Mouse (Mus musculus) liver, embryonic 15.5 days (tissue): ENCODE data around the gene Gm44503. TPM values are rescaled to one million over a fixed set of nuclear protein-coding genes. Genes with fewer than 3 reads are reported as not detected.

ENCODE experiments used
- ATAC-seq: fragments of 200-750 bp; cut with Nextera tagmentation; 2 replicates; pipeline ENCODE4 v1.8.0; 2017; ENCODE audit warnings: moderate number of reproducible peaks, mild to moderate bottlenecking, moderate library complexity; ENCODE audit not compliant: insufficient read depth
- H3K27ac ChIP-seq: fragments of 300-500 bp; sonication (generic); replicated peaks from 2 replicates; pipeline ENCODE4 v1.5.1; 2015; ENCODE audit warnings: mild to moderate bottlenecking, inconsistent platforms
- H3K27me3 ChIP-seq: fragments of 300-500 bp; sonication (generic); 2 replicates; pipeline ENCODE4 v1.6.1; 2015; ENCODE audit warnings: mild to moderate bottlenecking, inconsistent platforms
- H3K36me3 ChIP-seq: fragments of 300-500 bp; sonication (generic); replicated peaks from 2 replicates; pipeline ENCODE4 v1.6.1; 2015; ENCODE audit warnings: moderate library complexity, mild to moderate bottlenecking, inconsistent platforms
- H3K4me1 ChIP-seq: fragments of 300-500 bp; sonication (generic); replicated peaks from 2 replicates; pipeline ENCODE4 v1.6.1; 2015; ENCODE audit warnings: inconsistent platforms
- H3K4me2 ChIP-seq: fragments of 300-500 bp; sonication (generic); 2 replicates; pipeline ENCODE4 v1.6.1; 2015; ENCODE audit warnings: moderate library complexity, mild to moderate bottlenecking, inconsistent platforms
- H3K4me3 ChIP-seq: fragments of 300-500 bp; sonication (generic); replicated peaks from 2 replicates; pipeline ENCODE4 v1.5.1; 2015; ENCODE audit warnings: mild to moderate bottlenecking, inconsistent platforms
- H3K9ac ChIP-seq: fragments of 300-500 bp; sonication (generic); 2 replicates; pipeline ENCODE4 v1.6.1; 2015; ENCODE audit warnings: moderate library complexity, mild to moderate bottlenecking, inconsistent platforms
- H3K9me3 ChIP-seq: fragments of 300-500 bp; sonication (generic); replicated peaks from 2 replicates; pipeline ENCODE4 v1.6.1; 2016; ENCODE audit warnings: inconsistent platforms
- WGBS: fragments of 180-500 bp; shearing (Covaris S2); methylation state at CpG from one replicate; pipeline ENCODE4 v1.1.7; 2015; ENCODE audit warnings: mixed read lengths; ENCODE audit not compliant: insufficient replicate concordance; 5-methylcytosine and 5-hydroxymethylcytosine counted together
- polyA plus RNA-seq: library from polyadenylated mRNA; unstranded; fragments of >200 nt; fragmentation: Nextera tagmentation; extraction: Ambion mirVana; gene quantifications from 2 replicates; pipeline ENCODE4 v1.2.1, GENCODE M21; 2015

Gm44503 gene
- polyA plus RNA-seq = not detected in 2 replicates

- Histone ChIP-seq H3K4me1 (peaks cover 16% of the 10 kb centered on the region), H3K36me3 (no peaks in the 10 kb centered on the region), H3K4me3 (peak within 1 kb of the TSS; percentile 67), H3K9ac (peak within 1 kb of the TSS; percentile 54), H3K4me2 (peak within 1 kb of the TSS; percentile 78), H3K27me3 (no peaks in the 10 kb centered on the region), H3K27ac (no peak within 1 kb of the TSS), H3K9me3 (no peaks in the 10 kb centered on the region)
- 2% methylated on average over 43 of the region's 43 CpGs for WGBS
- peak; percentile 60 for ATAC-seq
These were observed at the start of gene Gm44503, which contains the start of gene Dyx1c1 for GRCm38 (mm10) chr9:72958521-72959450. Gene Gm44503, plus strand, starts transcription at chr9:72958852. Gene Dyx1c1, plus strand, starts transcription at chr9:72958785.

GRCm38 (mm10) chr9:72911381-72911780 lies 47.3 kb upstream of the Gm44503 start:
- H3K9me3 ChIP-seq = no peaks in the 10 kb centered on the region
- no peak overlapping the region for H3K27ac ChIP-seq
- no peak for ATAC-seq
- H3K9ac ChIP-seq = no peak overlapping the region
- H3K4me2 ChIP-seq = no peak overlapping the region
- WGBS = 64% methylated on average over 2 of the region's 2 CpGs
- no peak overlapping the region for H3K4me3 ChIP-seq
- H3K27me3 ChIP-seq = no peaks in the 10 kb centered on the region
- no peaks in the 10 kb centered on the region for H3K4me1 ChIP-seq
- no peaks in the 10 kb centered on the region for H3K36me3 ChIP-seq

GRCm38 (mm10) chr9:72913551-72913950 lies 45.1 kb upstream of the Gm44503 start:
- H3K9ac ChIP-seq = no peak overlapping the region
- no peak for ATAC-seq
- no peaks in the 10 kb centered on the region for H3K9me3 ChIP-seq
- H3K4me2 ChIP-seq = peak overlapping the region; percentile 5; the same call in 1 of the 2 replicates
- WGBS = 42% methylated on average over 6 of the region's 6 CpGs
- no peak overlapping the region for H3K27ac ChIP-seq
- no peaks in the 10 kb centered on the region for H3K27me3 ChIP-seq
- H3K4me3 ChIP-seq = no peak overlapping the region
- no peaks in the 10 kb centered on the region for H3K36me3 ChIP-seq
- no peaks in the 10 kb centered on the region for H3K4me1 ChIP-seq

DNA sequence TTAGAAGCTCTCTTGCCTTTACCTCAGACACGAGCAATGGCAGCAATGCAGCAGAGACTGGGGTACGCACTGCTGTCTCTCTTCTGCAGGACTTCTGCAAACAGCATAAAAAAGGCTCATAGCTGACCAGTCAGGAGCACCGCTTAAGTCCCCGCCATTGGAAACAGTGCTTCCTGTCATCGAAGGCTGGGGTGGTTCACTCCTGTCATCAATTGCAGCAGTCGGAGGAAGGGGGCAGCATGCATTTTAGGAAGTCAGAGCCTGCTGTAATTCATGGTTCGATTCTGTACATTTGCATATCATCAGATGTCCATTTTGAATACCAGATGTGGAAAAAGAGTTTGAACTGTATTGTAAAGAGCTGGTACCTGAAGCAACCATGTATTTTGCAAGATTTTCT lies 42.9 kb upstream of the Gm44503 start:
- no peak overlapping the region for H3K4me2 ChIP-seq
- no peaks in the 10 kb centered on the region for H3K4me1 ChIP-seq
- 23% methylated on average over 7 of the region's 7 CpGs for WGBS
- H3K9me3 ChIP-seq = no peaks in the 10 kb centered on the region
- H3K27me3 ChIP-seq = no peaks in the 10 kb centered on the region
- ATAC-seq = no peak
- H3K4me3 ChIP-seq = no peak overlapping the region
- no peak overlapping the region for H3K27ac ChIP-seq
- no peak overlapping the region for H3K9ac ChIP-seq
- no peaks in the 10 kb centered on the region for H3K36me3 ChIP-seq

GRCm38 (mm10) chr9:72923068-72923467 lies 35.6 kb upstream of the Gm44503 start:
- no peaks in the 10 kb centered on the region for H3K9me3 ChIP-seq
- no peak overlapping the region for H3K4me2 ChIP-seq
- no peak overlapping the region for H3K27ac ChIP-seq
- ATAC-seq = no peak
- H3K27me3 ChIP-seq = peaks cover 63% of the 10 kb centered on the region
- no peak overlapping the region for H3K4me3 ChIP-seq
- WGBS = 57% methylated on average over 3 of the region's 3 CpGs
- no peak overlapping the region for H3K9ac ChIP-seq
- no peaks in the 10 kb centered on the region for H3K36me3 ChIP-seq
- H3K4me1 ChIP-seq = peaks cover 5% of the 10 kb centered on the region; the same call in 1 of the 2 replicates

- Histone ChIP-seq H3K4me3 (peak within 1 kb of the TSS; percentile 53), H3K36me3 (no peaks in the 10 kb centered on the region), H3K9me3 (no peaks in the 10 kb centered on the region), H3K27ac (no peak within 1 kb of the TSS), H3K27me3 (peaks cover 72% of the 10 kb centered on the region), H3K4me1 (peaks cover 5% of the 10 kb centered on the region; the same call in 1 of the 2 replicates), H3K4me2 (peak within 1 kb of the TSS; percentile 69), H3K9ac (0 out of 2 replicates have a peak within 1 kb of the TSS, but pooled peaks have one; percentile 8)
- peak; percentile 31; the same call in 1 of the 2 replicates for ATAC-seq
- WGBS = under 1% methylated on average over 107 of the region's 108 CpGs
These were observed 33.4 kb upstream of the Gm44503 start, which contains the start of gene Pygo1 for GRCm38 (mm10) chr9:72925021-72925934. Gene Pygo1, plus strand, starts transcription at chr9:72925645.

DNA sequence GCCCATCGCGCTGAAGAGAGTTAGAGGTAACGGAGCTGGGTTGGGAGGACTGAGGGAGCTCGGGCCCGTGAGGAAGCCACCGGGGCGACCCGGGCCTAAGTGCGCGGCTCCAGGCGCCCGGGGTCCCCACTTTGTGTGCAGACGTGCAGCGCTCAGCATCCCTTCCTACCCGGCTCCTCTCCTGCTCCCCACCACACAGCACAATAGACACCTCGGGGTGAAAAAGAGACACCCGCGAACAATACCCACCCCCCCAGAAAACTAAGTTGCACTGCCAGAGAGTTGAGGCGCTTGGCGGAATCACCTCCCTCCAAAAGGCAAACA lies 32.8 kb upstream of the Gm44503 start:
- Histone ChIP-seq H3K9me3 (no peaks in the 10 kb centered on the region), H3K36me3 (no peaks in the 10 kb centered on the region), H3K4me1 (peaks cover 5% of the 10 kb centered on the region; the same call in 1 of the 2 replicates), H3K9ac (0 out of 2 replicates have a peak overlapping the region, but pooled peaks have one; percentile 8), H3K4me3 (peak overlapping the region; percentile 53), H3K27ac (no peak overlapping the region), H3K27me3 (peaks cover 72% of the 10 kb centered on the region), H3K4me2 (peak overlapping the region; percentile 69)
- 4% methylated on average over 20 of the region's 20 CpGs for WGBS
- no peak for ATAC-seq

DNA sequence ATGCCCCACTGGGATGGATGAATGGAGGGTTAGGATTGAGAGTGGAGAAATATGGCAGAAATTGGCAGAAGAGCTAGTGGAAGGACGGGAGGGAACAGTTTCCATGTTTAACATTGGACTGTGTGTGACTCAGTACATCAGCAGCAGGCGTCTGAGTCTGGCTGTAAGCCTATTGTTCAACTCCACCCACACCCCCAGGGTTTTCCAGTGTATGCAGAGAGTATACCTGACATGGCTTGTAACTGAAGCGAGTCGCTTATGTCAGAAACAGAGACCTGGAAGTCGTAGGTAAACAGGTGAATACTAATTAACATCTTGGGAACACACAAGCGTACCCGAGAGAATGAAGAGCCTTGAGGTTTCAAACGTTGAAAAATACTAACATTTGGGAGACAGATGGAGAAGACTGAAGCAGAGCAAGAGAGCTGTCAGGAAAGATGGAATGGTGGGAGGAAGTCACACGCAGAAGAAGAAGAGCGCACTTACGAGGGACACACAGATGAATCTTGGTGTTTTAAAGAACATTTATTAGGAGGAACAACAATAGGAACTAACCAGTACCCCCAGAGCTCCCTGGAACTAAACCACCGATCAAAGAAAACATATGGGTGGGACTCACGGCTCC lies 27.4 kb upstream of the Gm44503 start:
- Histone ChIP-seq H3K9ac (no peak overlapping the region), H3K27ac (no peak overlapping the region), H3K4me3 (no peak overlapping the region), H3K9me3 (no peaks in the 10 kb centered on the region), H3K27me3 (peaks cover 25% of the 10 kb centered on the region), H3K36me3 (no peaks in the 10 kb centered on the region), H3K4me2 (no peak overlapping the region), H3K4me1 (no peaks in the 10 kb centered on the region)
- 63% methylated on average over 13 of the region's 13 CpGs for WGBS
- ATAC-seq = no peak

DNA sequence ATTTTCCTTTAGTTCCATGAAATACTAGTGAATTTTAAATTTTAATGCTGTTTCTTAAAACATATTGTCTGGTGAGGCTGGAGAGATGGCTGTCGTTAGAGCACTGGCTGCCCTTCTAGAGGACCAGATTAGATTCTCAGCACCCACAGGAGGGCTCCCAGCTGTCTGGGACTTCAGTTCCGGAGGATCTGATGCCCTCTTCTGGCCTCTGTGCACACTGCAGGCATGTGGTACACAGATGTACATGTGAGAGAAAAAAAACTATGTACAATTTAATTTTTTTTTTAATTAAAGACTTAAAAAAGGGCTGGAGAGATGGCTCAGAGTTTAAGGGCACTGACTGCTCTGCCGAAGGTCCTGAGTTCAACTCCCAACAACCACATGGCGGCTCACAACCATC lies 23.3 kb upstream of the Gm44503 start:
- H3K4me1 ChIP-seq = no peaks in the 10 kb centered on the region
- H3K27ac ChIP-seq = no peak overlapping the region
- WGBS = 78% methylated on average over 4 of the region's 4 CpGs
- no peaks in the 10 kb centered on the region for H3K9me3 ChIP-seq
- H3K9ac ChIP-seq = no peak overlapping the region
- H3K4me2 ChIP-seq = no peak overlapping the region
- no peaks in the 10 kb centered on the region for H3K27me3 ChIP-seq
- no peaks in the 10 kb centered on the region for H3K36me3 ChIP-seq
- no peak overlapping the region for H3K4me3 ChIP-seq
- ATAC-seq = no peak

DNA sequence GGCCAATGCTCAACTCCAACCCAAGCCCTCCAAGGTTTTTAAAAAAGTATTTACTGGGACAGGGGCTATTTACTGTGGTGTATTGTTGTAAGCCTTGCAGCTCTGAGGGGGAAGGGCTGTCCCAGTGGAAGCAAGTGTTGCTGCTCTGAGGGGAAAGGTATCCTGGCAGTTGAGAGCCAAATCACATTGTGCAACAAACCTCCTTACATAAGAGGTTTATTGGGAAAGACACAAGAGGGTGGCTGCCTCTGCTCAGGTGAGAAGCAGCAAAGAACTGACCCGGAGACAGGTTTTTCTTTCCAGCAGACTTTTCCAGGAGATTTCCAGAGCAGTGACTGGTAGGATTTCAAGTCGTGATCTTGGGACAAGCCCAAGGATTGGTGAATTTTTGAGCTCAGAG lies 22.4 kb upstream of the Gm44503 start:
- Histone ChIP-seq H3K4me2 (no peak overlapping the region), H3K4me3 (no peak overlapping the region), H3K9ac (no peak overlapping the region), H3K27ac (no peak overlapping the region), H3K9me3 (no peaks in the 10 kb centered on the region), H3K27me3 (no peaks in the 10 kb centered on the region), H3K36me3 (no peaks in the 10 kb centered on the region), H3K4me1 (no peaks in the 10 kb centered on the region)
- 56% methylated on average over 2 of the region's 2 CpGs for WGBS
- no peak for ATAC-seq
